Mouse (Mus musculus) midbrain, postnatal 0 days (tissue): ENCODE results near the gene Pnldc1. TPM values are rescaled to one million over a fixed set of nuclear protein-coding genes. Genes with fewer than 3 reads are reported as not detected.
"Not testable (repeated sequence)": the region's sequence is repeated elsewhere in the genome, so short reads cannot be mapped to it uniquely, and the experiment has no call there.

Experiments
- ATAC-seq: fragments of 200-750 bp; cut with Nextera tagmentation; 2 replicates; pipeline ENCODE4 v1.8.0; 2017; ENCODE audit warnings: moderate number of reproducible peaks, mild to moderate bottlenecking, moderate TSS enrichment, moderate library complexity; ENCODE audit not compliant: low FRiP score
- DNase-seq: peaks from one replicate; pipeline ENCODE4 v3.0.0-alpha.2; 2015; ENCODE audit warnings: low spot score
- H3K27ac ChIP-seq: fragments of 300-500 bp; sonication (generic); 2 replicates; pipeline ENCODE4 v1.5.1; 2014; ENCODE audit warnings: low read depth, mild to moderate bottlenecking, low read length, mixed read lengths
- H3K27me3 ChIP-seq: fragments of 300-500 bp; sonication (generic); 2 replicates; pipeline ENCODE4 v1.6.1; 2014; ENCODE audit warnings: low read length, control low read depth, mixed read lengths; ENCODE audit not compliant: insufficient read depth
- H3K36me3 ChIP-seq: fragments of 300-500 bp; sonication (generic); 2 replicates; pipeline ENCODE4 v1.6.1; 2014; ENCODE audit warnings: low read length, control low read depth, mixed read lengths; ENCODE audit not compliant: insufficient read depth
- H3K4me1 ChIP-seq: fragments of 300-500 bp; sonication (generic); 2 replicates; pipeline ENCODE4 v1.6.1; 2014; ENCODE audit warnings: mild to moderate bottlenecking, control low read depth, antibody characterized with exemption, low read length, mixed read lengths; ENCODE audit not compliant: insufficient read depth
- H3K4me2 ChIP-seq: fragments of 300-500 bp; sonication (generic); 2 replicates; pipeline ENCODE4 v1.6.1; 2014; ENCODE audit warnings: low read depth, mild to moderate bottlenecking, low read length, mixed read lengths; ENCODE audit not compliant: poor library complexity, severe bottlenecking
- H3K4me3 ChIP-seq: fragments of 300-500 bp; sonication (generic); 2 replicates; pipeline ENCODE4 v1.5.1; 2014; ENCODE audit warnings: low read depth, mild to moderate bottlenecking, low read length, moderate library complexity
- H3K9ac ChIP-seq: fragments of 300-500 bp; sonication (generic); replicated peaks from 2 replicates; pipeline ENCODE4 v1.6.1; 2014; ENCODE audit warnings: mild to moderate bottlenecking, low read length, moderate library complexity, mixed read lengths; ENCODE audit not compliant: poor library complexity, severe bottlenecking
- H3K9me3 ChIP-seq: fragments of 300-500 bp; sonication (generic); 2 replicates; pipeline ENCODE4 v1.6.1; 2016; ENCODE audit warnings: low read length, control low read depth
- CTCF ChIP-seq: IDR thresholded peaks from 2 replicates; pipeline ENCODE4 v1.5.1; 2016; ENCODE audit warnings: antibody characterized with exemption, mild to moderate bottlenecking
- WGBS: fragments of 180-500 bp; shearing (Covaris S2); extraction: QIAGEN DNeasy Blood & Tissue Kit; methylation state at CpG from one replicate; pipeline ENCODE4 v1.1.7; 2014; 5-methylcytosine and 5-hydroxymethylcytosine counted together
- polyA plus RNA-seq: library from polyadenylated mRNA; unstranded; fragments of >200 nt; fragmentation: Nextera tagmentation; extraction: Ambion mirVana; gene quantifications from 2 replicates; pipeline ENCODE4 v1.2.1, GENCODE M21; 2015
- total RNA-seq: library from RNA; depleted of rRNA; stranded (reverse); fragments of >200 nt; gene quantifications from 2 replicates; pipeline ENCODE4 v1.2.3, GENCODE M21; 2014

Gene Pnldc1
- total and polyA plus RNA-seq, 2 experiments from 2014 or later: 0.88 to 1.1 TPM

DNA sequence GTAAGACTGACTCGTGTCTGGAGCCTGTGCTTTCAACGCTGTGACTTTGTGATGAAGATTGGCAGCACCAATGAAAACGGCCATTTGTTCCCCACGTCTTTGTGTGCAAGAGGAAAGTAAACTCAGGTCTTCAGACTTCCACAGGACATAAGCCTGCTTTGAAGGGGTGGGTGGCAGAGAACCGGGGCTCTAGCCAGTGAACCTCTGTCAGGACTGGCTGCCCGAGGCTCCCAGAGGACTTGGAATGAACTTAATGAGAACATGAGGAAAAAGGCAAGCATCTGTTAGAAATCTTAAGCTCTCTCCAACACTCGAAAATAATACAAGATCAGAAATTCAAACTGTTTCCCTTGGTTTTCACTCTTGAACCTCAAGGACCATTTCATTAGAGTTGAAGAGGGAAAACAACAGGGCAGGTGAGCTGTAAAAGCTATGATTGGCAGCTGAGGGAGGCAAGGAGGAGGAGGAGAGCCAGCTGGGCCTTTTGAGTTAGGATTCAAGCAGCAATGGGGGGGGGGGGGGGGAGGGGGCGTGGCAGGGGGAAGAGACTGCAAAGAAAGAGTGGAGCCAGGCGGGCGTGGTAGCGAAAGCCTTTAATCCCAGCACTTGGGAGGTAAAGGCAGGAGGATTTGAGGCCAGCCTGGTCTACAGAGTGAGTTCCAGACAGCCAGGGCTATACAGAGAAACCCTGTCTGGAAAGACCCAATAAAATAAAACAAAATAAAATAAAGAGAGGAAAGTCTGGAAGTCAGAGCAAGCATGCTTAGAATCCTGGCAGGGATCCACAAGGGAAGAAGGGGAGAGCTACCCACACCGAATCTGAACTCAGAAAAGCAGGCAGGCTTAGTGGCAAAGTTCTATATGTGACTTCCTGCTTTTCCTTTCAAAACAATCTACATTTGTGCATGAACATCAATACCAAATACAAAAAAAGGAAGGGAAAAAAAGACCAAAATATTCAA lies 6.4 kb downstream of the Pnldc1 start:
- Histone ChIP-seq H3K36me3 (peaks cover 12% of the 10 kb centered on the region; the same call in 1 of the 2 replicates), H3K27ac (no peak overlapping the region), H3K4me2 (no peak overlapping the region), H3K9me3 (no peaks in the 10 kb centered on the region), H3K4me3 (no peak overlapping the region), H3K4me1 (no peaks in the 10 kb centered on the region), H3K27me3 (no peaks in the 10 kb centered on the region), H3K9ac (no peak overlapping the region)
- ATAC-seq (no peak), DNase-seq (no peak)
- TF ChIP-seq CTCF: no peak
- WGBS: 21% methylated on average over 11 of the region's 12 CpGs

DNA sequence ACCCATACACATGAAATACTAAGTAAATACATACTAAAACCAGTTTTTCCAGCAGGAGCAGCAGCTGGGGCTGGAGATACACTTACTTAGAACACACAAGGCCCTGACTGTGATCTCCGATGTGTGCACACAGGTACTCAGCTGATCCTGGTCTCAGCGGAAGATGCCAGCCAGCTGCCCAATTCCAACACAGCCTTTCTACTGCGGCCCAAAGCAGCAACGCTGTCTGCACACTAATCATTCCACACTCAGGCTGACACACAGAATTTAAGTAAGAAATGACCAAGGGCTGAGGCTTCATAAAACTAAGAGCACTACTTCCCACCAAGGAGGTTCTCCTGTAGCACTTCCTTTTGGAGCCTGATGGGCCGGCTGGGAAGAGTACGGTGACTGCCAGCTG lies 7.7 kb downstream of the Pnldc1 start:
- Histone ChIP-seq H3K9me3 (no peaks in the 10 kb centered on the region), H3K36me3 (0 out of 2 replicates have a peak, but pooled peaks cover 12% of the 10 kb centered on the region), H3K4me3 (no peak overlapping the region), H3K27ac (no peak overlapping the region), H3K9ac (no peak overlapping the region), H3K4me2 (no peak overlapping the region), H3K4me1 (no peaks in the 10 kb centered on the region), H3K27me3 (no peaks in the 10 kb centered on the region)
- no peak for DNase-seq
- no peak for TF ChIP-seq CTCF
- WGBS: 95% methylated on average over 6 of the region's 6 CpGs
- ATAC-seq: no peak

DNA sequence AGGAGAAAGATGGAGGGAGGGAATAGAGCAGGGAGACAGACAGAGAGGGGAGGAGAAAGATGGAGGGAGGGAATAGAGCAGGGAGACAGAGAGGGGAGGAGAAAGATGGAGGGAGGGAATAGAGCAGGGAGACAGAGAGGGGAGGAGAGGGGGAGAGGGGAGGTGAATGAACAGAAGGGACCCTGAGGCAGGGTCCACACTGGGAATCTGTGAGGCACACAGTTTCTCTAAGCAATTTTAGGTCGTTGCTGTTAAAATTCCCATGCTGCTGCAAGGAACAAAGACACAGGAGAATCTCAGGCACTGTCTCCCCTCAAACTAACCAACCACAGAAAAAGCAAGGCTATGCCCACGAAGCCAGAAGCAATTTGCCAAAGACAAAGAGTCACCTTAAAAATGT lies 11.4 kb downstream of the Pnldc1 start:
- not testable (repeated sequence) for H3K36me3 ChIP-seq, H3K9ac ChIP-seq, H3K4me2 ChIP-seq, H3K27me3 ChIP-seq, H3K4me1 ChIP-seq, H3K9me3 ChIP-seq, H3K4me3 ChIP-seq, ATAC-seq
- peak; percentile 18 for DNase-seq
- H3K27ac ChIP-seq: peak overlapping the region; percentile 68; the same call in 1 of the 2 replicates
- 22% methylated on average over 2 of the region's 2 CpGs for WGBS

DNA sequence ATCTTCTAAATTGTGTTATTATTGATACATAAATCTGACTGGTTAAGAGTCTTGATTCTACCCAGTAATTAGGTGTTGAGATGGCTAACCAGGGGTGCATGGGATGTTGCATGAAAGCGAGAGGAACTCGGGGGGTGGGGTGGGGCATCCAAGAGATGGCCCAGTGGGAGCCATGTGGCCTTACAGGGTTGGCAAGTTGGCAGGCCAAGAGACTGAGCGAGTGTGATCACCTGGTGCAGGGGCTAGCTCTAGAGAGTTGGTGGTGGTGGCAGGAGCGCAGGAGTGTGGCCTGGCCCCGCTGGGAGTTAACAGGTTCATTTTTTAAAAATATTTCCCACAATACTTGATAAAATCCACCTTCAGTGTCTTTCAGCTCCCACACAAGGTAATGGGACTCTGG lies 12.4 kb downstream of the Pnldc1 start:
- TF ChIP-seq CTCF: no peak
- H3K4me3 ChIP-seq: no peak overlapping the region
- peak; percentile 28; the same call in 1 of the 2 replicates for ATAC-seq

DNA sequence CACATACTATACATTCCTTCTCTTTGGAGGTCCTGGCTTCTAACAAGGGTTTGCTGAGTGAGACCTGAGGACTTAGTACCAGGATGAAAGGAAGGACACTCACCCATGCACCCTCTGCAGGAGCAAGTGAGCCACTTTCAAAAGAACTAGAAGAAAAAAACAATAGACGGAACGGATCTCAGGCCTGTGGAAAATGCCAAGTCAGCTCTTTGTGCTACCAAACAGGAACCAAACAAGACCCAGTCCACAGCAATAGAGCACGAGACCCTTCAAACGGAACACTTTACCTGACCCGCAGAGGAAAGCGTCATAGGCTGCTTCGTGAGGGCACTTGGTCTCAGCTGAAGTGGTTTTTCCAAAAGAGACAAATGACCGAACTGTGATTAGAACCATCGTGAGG lies 18.0 kb downstream of the Pnldc1 start:
- 87% methylated on average over 9 of the region's 9 CpGs for WGBS
- H3K4me1 ChIP-seq: no peaks in the 10 kb centered on the region
- H3K27me3 ChIP-seq: no peaks in the 10 kb centered on the region
- DNase-seq (no peak), ATAC-seq (no peak)
- no peak overlapping the region for H3K4me3 ChIP-seq
- no peaks in the 10 kb centered on the region for H3K9me3 ChIP-seq
- TF ChIP-seq CTCF: no peak
- H3K4me2 ChIP-seq: no peak overlapping the region
- no peak overlapping the region for H3K27ac ChIP-seq
- H3K9ac ChIP-seq: no peak overlapping the region
- H3K36me3 ChIP-seq: peaks cover 16% of the 10 kb centered on the region; the same call in 1 of the 2 replicates

More for the DNA sequence above, 12.4 kb downstream of the Pnldc1 start:
- DNase-seq: peak; percentile 17
- WGBS: 86% methylated on average over 5 of the region's 5 CpGs
- no peaks in the 10 kb centered on the region for H3K27me3 ChIP-seq
- no peaks in the 10 kb centered on the region for H3K4me1 ChIP-seq
- H3K9me3 ChIP-seq: no peaks in the 10 kb centered on the region
- no peak overlapping the region for H3K4me2 ChIP-seq
- H3K27ac ChIP-seq: no peak overlapping the region
- no peaks in the 10 kb centered on the region; the same call in 1 of the 2 replicates for H3K36me3 ChIP-seq
- no peak overlapping the region for H3K9ac ChIP-seq

DNA sequence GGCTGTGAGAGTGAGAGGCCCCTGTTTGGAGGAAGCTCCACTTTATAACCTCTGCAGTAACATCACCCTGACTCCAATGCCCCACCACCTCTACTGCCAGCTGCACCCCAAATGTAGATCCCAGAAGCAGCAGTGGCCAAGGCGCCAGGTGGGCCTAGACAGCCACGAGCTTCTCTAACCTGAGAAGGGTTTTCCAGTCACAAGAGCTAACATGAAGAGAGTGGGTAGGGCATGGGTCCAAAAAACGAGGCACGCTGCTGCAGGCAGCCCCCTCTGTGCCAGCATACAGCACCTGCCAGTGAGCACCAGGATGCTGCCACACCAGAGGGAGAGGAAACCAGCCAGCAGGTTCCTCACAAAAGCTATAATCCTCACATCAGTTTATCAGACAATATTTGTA lies 19.0 kb downstream of the Pnldc1 start:
- H3K27ac ChIP-seq: no peak overlapping the region
- DNase-seq: no peak
- TF ChIP-seq CTCF: no peak
- 87% methylated on average over 4 of the region's 4 CpGs for WGBS
- no peak for ATAC-seq
- peaks cover 16% of the 10 kb centered on the region; the same call in 1 of the 2 replicates for H3K36me3 ChIP-seq
- H3K27me3 ChIP-seq: no peaks in the 10 kb centered on the region
- no peak overlapping the region for H3K4me3 ChIP-seq
- H3K4me1 ChIP-seq: no peaks in the 10 kb centered on the region
- no peaks in the 10 kb centered on the region for H3K9me3 ChIP-seq
- H3K9ac ChIP-seq: no peak overlapping the region
- no peak overlapping the region for H3K4me2 ChIP-seq
